Mouse (Mus musculus): Measurements from ENCODE around the gene Il6ra. TPM values are rescaled to one million over a fixed set of nuclear protein-coding genes. Genes with fewer than 3 reads are reported as not detected.

Gene Il6ra
- polyA plus RNA-seq, 1 experiment from 2014 or later, result 7.1 TPM

GRCm38 (mm10) chr3:89898011-89898410 is 15.0 kb downstream of the Il6ra start:
- 64% methylated on average over 10 of the region's 10 CpGs for WGBS (ENCODE audit: insufficient replicate concordance)

DNA sequence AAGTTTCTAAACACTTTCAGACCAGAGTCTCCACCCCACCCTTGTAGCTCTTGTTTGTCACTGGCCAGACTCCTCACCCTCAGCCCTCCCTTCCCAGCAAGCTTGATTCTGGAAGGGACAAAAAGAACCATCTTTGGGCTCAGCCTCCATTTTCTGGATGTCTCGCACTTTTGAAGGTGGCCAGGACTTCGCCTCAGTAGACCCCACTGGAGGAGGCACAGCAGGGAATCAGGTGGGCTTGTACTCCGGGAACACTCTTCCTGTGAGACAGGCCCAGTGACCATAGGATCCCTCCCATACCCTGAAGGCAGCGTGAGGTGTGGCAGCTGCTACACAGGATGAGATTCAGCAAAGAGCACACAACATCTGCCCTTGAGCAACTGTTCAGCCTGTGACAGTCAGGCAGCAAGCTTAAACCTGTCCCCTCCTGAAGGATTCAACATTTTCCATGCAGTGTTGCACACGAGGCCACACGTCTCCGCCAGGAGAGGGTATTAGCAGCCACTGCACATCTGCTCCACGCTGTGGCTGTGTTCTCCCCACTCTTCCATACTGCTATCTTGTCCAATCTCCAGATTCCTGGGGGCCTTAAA is 15.7 kb downstream of the Il6ra start:
- H3K9ac ChIP-seq (ENCODE audit: low read depth, low read length), result no peak overlapping the region
- no peaks in the 10 kb centered on the region for H3K9me3 ChIP-seq (replicated peaks; ENCODE audit: control insufficient read depth, low read length)
- H3K27ac ChIP-seq (ENCODE audit: low read length), result no peak overlapping the region
- WGBS (ENCODE audit: insufficient replicate concordance), result 77% methylated on average over 8 of the region's 8 CpGs
- no peak overlapping the region for H3K4me2 ChIP-seq (ENCODE audit: low read depth, low read length)
- no peaks in the 10 kb centered on the region for H3K27me3 ChIP-seq (ENCODE audit: control insufficient read depth, insufficient read depth, low read depth, low read length)
- H3K4me1 ChIP-seq (ENCODE audit: control insufficient read depth, low read depth, low read length), result peaks cover 21% of the 10 kb centered on the region
- H3K4me3 ChIP-seq (ENCODE audit: low read depth, low read length), result no peak overlapping the region
- ATAC-seq (ENCODE audit: low read depth), result no peak
- H3K36me3 ChIP-seq (ENCODE audit: control insufficient read depth, insufficient read depth), result no peaks in the 10 kb centered on the region

More at GRCm38 (mm10) chr3:89898011-89898410, 15.0 kb downstream of the Il6ra start:
- H3K9ac ChIP-seq (ENCODE audit: low read depth, low read length), result no peak overlapping the region
- H3K27ac ChIP-seq (ENCODE audit: low read length), result no peak overlapping the region
- H3K4me2 ChIP-seq (ENCODE audit: low read depth, low read length), result no peak overlapping the region
- H3K4me3 ChIP-seq (ENCODE audit: low read depth, low read length), result no peak overlapping the region
- no peaks in the 10 kb centered on the region for H3K9me3 ChIP-seq (replicated peaks; ENCODE audit: control insufficient read depth, low read length)
- H3K36me3 ChIP-seq (ENCODE audit: control insufficient read depth, insufficient read depth), result no peaks in the 10 kb centered on the region
- peaks cover 25% of the 10 kb centered on the region for H3K4me1 ChIP-seq (ENCODE audit: control insufficient read depth, low read depth, low read length)
- ATAC-seq (ENCODE audit: low read depth), result no peak
- no peaks in the 10 kb centered on the region for H3K27me3 ChIP-seq (ENCODE audit: control insufficient read depth, insufficient read depth, low read depth, low read length)

- Histone ChIP-seq H3K27ac (ENCODE audit: low read length) (no peak overlapping the region), H3K36me3 (ENCODE audit: control insufficient read depth, insufficient read depth) (no peaks in the 10 kb centered on the region), H3K9ac (ENCODE audit: low read depth, low read length) (no peak overlapping the region), H3K4me2 (ENCODE audit: low read depth, low read length) (no peak overlapping the region), H3K27me3 (ENCODE audit: control insufficient read depth, insufficient read depth, low read depth, low read length) (no peaks in the 10 kb centered on the region), H3K4me1 (ENCODE audit: control insufficient read depth, low read depth, low read length) (peaks cover 14% of the 10 kb centered on the region), H3K4me3 (ENCODE audit: low read depth, low read length) (no peak overlapping the region), H3K9me3 (replicated peaks; ENCODE audit: control insufficient read depth, low read length) (no peaks in the 10 kb centered on the region)
- no peak for ATAC-seq (ENCODE audit: low read depth)
- WGBS (ENCODE audit: insufficient replicate concordance), result 25% methylated on average over 5 of the region's 5 CpGs
Observed at GRCm38 (mm10) chr3:89896571-89896970, 16.4 kb downstream of the Il6ra start.

DNA sequence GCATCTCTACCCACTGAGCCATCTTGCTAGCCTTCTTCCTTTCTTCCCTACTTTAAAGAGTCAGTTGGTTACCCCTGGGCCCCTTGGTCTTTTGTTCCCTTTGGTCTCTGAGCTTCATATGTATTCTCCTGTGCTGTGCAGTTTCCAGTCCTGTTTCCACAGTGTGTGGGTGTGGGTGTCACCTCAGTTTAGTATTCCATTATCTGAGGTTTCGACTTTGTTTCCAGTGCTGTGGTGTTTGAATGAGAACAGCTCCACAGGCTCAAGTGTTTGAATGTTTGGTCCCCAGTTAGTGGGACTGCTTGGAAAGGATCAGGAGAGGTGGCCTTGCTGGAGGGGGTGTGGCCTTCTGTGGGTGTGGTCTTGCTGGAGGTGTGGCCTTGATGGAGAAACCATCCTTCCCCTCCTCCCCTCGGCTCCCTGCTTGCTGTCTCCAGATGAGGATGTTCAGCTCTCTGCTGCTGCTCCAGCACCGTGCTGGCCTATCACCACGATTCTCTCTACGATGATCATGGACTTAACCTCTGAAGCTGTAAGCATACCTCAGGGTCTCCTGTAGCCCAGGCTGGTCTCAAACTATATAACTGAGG is 20.4 kb downstream of the Il6ra start:
- Histone ChIP-seq H3K4me2 (ENCODE audit: low read depth, low read length) (no peak overlapping the region), H3K27me3 (ENCODE audit: control insufficient read depth, insufficient read depth, low read depth, low read length) (no peaks in the 10 kb centered on the region), H3K4me1 (ENCODE audit: control insufficient read depth, low read depth, low read length) (peaks cover 7% of the 10 kb centered on the region), H3K9ac (ENCODE audit: low read depth, low read length) (no peak overlapping the region), H3K36me3 (ENCODE audit: control insufficient read depth, insufficient read depth) (no peaks in the 10 kb centered on the region), H3K9me3 (replicated peaks; ENCODE audit: control insufficient read depth, low read length) (no peaks in the 10 kb centered on the region), H3K27ac (ENCODE audit: low read length) (no peak overlapping the region), H3K4me3 (ENCODE audit: low read depth, low read length) (no peak overlapping the region)
- 78% methylated on average over 5 of the region's 5 CpGs for WGBS (ENCODE audit: insufficient replicate concordance)
- ATAC-seq (ENCODE audit: low read depth), result peak; percentile 27; the same call in 1 of the 2 replicates

DNA sequence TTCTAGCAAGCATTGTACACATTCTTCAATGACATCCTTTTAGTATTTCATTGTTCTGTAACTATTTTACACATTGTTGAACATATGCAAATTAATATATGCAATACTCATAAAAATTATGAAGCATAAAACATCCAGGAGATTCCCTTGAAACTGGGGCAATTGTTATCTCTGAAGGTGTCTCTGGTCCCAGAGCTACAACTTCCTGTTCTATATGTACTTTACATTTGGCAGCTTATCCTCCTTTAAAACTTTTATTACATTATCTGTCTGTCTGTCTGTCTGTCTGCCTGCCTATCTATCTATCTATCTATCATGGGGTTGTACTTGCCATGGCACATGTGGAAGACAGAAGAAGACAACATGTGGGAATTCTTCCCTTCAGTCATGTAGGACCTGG is 21.3 kb downstream of the Il6ra start:
- Histone ChIP-seq H3K4me1 (ENCODE audit: control insufficient read depth, low read depth, low read length) (peaks cover 11% of the 10 kb centered on the region), H3K27ac (ENCODE audit: low read length) (no peak overlapping the region), H3K27me3 (ENCODE audit: control insufficient read depth, insufficient read depth, low read depth, low read length) (no peaks in the 10 kb centered on the region), H3K4me2 (ENCODE audit: low read depth, low read length) (no peak overlapping the region), H3K9ac (ENCODE audit: low read depth, low read length) (no peak overlapping the region), H3K36me3 (ENCODE audit: control insufficient read depth, insufficient read depth) (no peaks in the 10 kb centered on the region), H3K4me3 (ENCODE audit: low read depth, low read length) (no peak overlapping the region), H3K9me3 (replicated peaks; ENCODE audit: control insufficient read depth, low read length) (no peaks in the 10 kb centered on the region)
- no peak for ATAC-seq (ENCODE audit: low read depth)

- ATAC-seq (ENCODE audit: low read depth), result no peak
- Histone ChIP-seq H3K36me3 (ENCODE audit: control insufficient read depth, insufficient read depth) (no peaks in the 10 kb centered on the region), H3K4me3 (ENCODE audit: low read depth, low read length) (no peak overlapping the region), H3K9ac (ENCODE audit: low read depth, low read length) (no peak overlapping the region), H3K4me2 (ENCODE audit: low read depth, low read length) (no peak overlapping the region), H3K9me3 (replicated peaks; ENCODE audit: control insufficient read depth, low read length) (no peaks in the 10 kb centered on the region), H3K4me1 (ENCODE audit: control insufficient read depth, low read depth, low read length) (peaks cover 11% of the 10 kb centered on the region), H3K27ac (ENCODE audit: low read length) (no peak overlapping the region), H3K27me3 (ENCODE audit: control insufficient read depth, insufficient read depth, low read depth, low read length) (no peaks in the 10 kb centered on the region)
- 60% methylated on average over 8 of the region's 8 CpGs for WGBS (ENCODE audit: insufficient replicate concordance)
Observed at GRCm38 (mm10) chr3:89889841-89890430, 23.1 kb downstream of the Il6ra start.

DNA sequence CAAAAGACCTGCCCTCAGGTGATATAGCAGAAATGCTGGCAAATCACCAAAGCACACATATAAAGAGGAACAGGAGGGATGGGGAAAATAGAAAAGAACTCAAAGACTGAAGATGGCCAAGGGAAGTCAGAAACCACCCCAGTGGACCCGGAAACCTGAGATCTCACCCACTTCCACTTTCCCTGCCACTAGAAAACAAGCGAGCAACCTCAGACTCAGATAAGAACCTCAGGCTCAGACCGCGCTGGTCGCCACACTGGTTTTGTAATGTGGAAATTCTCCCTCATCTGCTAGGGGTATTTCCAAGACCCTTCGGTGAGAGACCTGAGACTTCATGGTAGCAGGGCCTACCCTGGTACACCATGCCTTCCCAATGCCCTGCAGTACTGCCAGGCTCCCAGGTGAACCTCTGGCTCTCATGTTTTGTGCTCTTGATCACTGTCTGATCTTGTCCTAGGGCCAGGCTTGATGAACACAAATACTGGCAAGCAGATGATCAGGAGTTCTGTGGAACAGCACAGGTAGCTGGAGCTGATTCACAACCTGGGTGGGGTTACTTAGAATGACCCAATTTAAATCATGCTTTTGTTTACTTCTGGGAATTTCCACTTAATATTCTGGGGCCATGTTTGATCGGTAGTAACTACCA is 25.3 kb downstream of the Il6ra start:
- Histone ChIP-seq H3K27me3 (ENCODE audit: control insufficient read depth, insufficient read depth, low read depth, low read length) (no peaks in the 10 kb centered on the region), H3K27ac (ENCODE audit: low read length) (0 out of 2 replicates have a peak overlapping the region, but pooled peaks have one; percentile 17), H3K4me3 (ENCODE audit: low read depth, low read length) (no peak overlapping the region), H3K36me3 (ENCODE audit: control insufficient read depth, insufficient read depth) (no peaks in the 10 kb centered on the region), H3K4me1 (ENCODE audit: control insufficient read depth, low read depth, low read length) (peaks cover 22% of the 10 kb centered on the region), H3K9ac (ENCODE audit: low read depth, low read length) (no peak overlapping the region), H3K9me3 (replicated peaks; ENCODE audit: control insufficient read depth, low read length) (no peaks in the 10 kb centered on the region), H3K4me2 (ENCODE audit: low read depth, low read length) (no peak overlapping the region)
- no peak for ATAC-seq (ENCODE audit: low read depth)
- WGBS (ENCODE audit: insufficient replicate concordance), result 35% methylated on average over 7 of the region's 7 CpGs

DNA sequence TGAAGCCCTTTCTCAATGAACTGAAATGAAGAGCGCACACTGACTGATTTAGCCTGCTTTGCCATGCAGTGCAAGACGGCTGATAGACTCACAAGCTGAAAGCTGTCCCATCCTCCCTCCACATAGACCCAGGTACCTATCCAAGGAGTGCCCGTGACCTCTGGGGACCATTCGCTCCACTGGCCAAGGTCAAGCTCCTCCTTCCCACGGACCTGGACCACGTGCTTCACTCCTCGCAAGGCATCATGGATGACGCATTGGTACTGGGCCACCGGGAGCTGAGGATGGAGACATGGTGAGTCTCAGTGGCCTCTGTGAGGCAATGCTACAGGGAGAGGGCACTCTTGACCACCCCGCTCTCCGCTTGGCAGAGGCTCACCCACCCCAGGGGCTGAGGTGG is 27.2 kb downstream of the Il6ra start:
- H3K4me1 ChIP-seq (ENCODE audit: control insufficient read depth, low read depth, low read length), result peaks cover 25% of the 10 kb centered on the region
- no peaks in the 10 kb centered on the region for H3K27me3 ChIP-seq (ENCODE audit: control insufficient read depth, insufficient read depth, low read depth, low read length)
- H3K27ac ChIP-seq (ENCODE audit: low read length), result no peak overlapping the region
- WGBS (ENCODE audit: insufficient replicate concordance), result 88% methylated on average over 11 of the region's 11 CpGs
- no peak overlapping the region for H3K4me3 ChIP-seq (ENCODE audit: low read depth, low read length)
- H3K4me2 ChIP-seq (ENCODE audit: low read depth, low read length), result no peak overlapping the region
- no peak for ATAC-seq (ENCODE audit: low read depth)
- no peaks in the 10 kb centered on the region for H3K9me3 ChIP-seq (replicated peaks; ENCODE audit: control insufficient read depth, low read length)
- no peak overlapping the region for H3K9ac ChIP-seq (ENCODE audit: low read depth, low read length)
- no peaks in the 10 kb centered on the region for H3K36me3 ChIP-seq (ENCODE audit: control insufficient read depth, insufficient read depth)

- Histone ChIP-seq H3K4me2 (ENCODE audit: low read depth, low read length) (no peak overlapping the region), H3K9ac (ENCODE audit: low read depth, low read length) (no peak overlapping the region), H3K27me3 (ENCODE audit: control insufficient read depth, insufficient read depth, low read depth, low read length) (no peaks in the 10 kb centered on the region), H3K4me3 (ENCODE audit: low read depth, low read length) (no peak overlapping the region), H3K36me3 (ENCODE audit: control insufficient read depth, insufficient read depth) (no peaks in the 10 kb centered on the region), H3K27ac (ENCODE audit: low read length) (no peak overlapping the region; the same call in 1 of the 2 replicates), H3K9me3 (replicated peaks; ENCODE audit: control insufficient read depth, low read length) (no peaks in the 10 kb centered on the region), H3K4me1 (ENCODE audit: control insufficient read depth, low read depth, low read length) (peaks cover 38% of the 10 kb centered on the region)
- ATAC-seq (ENCODE audit: low read depth), result no peak
- 22% methylated on average over 4 of the region's 4 CpGs for WGBS (ENCODE audit: insufficient replicate concordance)
Observed at GRCm38 (mm10) chr3:89883582-89884041, 29.4 kb downstream of the Il6ra start.
